Mouse (Mus musculus): Measurements from ENCODE around the gene Hand2. TPM values are rescaled to one million over a fixed set of nuclear protein-coding genes. Genes with fewer than 3 reads are reported as not detected.

Gene Hand2
- polyA plus RNA-seq, 1 experiment from 2014 or later, result 17.9 TPM

DNA sequence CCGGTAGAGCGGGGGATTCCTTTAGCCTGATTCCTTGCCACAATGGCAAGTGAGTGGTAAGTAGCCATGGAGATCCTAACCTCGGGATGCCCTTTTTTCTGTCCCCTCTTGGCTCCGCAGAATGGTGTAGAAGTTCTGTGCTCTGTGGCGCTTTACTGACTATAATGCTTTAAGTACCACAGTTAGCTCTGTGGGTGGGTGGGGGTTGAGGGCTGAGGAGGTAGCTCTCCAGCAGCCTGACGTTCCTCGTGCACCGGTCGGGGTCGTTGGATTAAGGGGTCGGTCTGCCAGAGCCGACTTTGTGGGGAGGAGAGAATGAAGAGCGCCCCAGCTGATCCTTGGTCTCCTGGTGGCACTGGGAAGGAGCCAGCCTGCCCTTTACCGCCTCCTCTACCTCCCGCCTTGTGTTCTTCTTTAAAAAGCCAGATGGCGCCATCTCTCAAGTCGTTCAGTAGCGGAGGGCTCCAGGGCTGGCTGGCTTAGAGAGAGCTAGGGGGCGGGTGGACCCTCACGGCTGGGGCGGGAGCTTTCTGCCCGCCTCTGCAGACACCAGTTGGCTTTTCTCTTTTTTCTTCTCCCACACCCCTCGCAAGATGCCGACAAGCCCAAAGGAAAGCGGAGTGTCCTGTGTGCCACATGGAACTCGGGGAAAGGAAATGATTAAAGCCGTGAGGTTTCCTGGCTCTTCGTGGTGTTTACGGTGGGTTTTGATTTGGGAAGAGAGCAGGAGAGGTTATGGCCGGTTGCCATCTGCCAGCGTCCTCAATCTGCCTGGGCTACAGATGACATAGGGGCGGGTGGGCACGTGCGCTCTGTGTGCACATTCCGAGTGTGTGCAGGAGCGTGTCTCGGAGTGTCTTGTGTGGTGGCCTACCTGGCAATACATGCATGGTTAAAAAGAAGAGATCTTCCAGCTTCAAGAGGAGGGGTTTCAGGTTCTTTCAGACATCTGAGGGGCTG lies 32.8 kb downstream of the Hand2 start:
- no peaks in the 10 kb centered on the region for H3K36me3 ChIP-seq (ENCODE audit: control insufficient read depth, insufficient read depth, low read length)
- H3K9me3 ChIP-seq (replicated peaks; ENCODE audit: control insufficient read depth, low read length), result no peaks in the 10 kb centered on the region
- peak; percentile 88 for ATAC-seq (replicated peaks; ENCODE audit: insufficient number of reproducible peaks, low FRiP score, low TSS enrichment)
- H3K4me1 ChIP-seq (ENCODE audit: control insufficient read depth, insufficient read depth, low read length), result peaks cover 17% of the 10 kb centered on the region; the same call in 1 of the 2 replicates
- peak overlapping the region; percentile 78 for H3K4me2 ChIP-seq
- 3% methylated on average over 37 of the region's 37 CpGs for WGBS (ENCODE audit: insufficient replicate concordance)
- peak overlapping the region; percentile 78 for H3K9ac ChIP-seq (ENCODE audit: low read depth, low read length)
- H3K27me3 ChIP-seq (ENCODE audit: control insufficient read depth, insufficient read depth, low read length), result no peaks in the 10 kb centered on the region
- H3K4me3 ChIP-seq (ENCODE audit: low read depth, low read length), result peak overlapping the region; percentile 57
- H3K27ac ChIP-seq (ENCODE audit: low read depth, low read length), result peak overlapping the region; percentile 74

DNA sequence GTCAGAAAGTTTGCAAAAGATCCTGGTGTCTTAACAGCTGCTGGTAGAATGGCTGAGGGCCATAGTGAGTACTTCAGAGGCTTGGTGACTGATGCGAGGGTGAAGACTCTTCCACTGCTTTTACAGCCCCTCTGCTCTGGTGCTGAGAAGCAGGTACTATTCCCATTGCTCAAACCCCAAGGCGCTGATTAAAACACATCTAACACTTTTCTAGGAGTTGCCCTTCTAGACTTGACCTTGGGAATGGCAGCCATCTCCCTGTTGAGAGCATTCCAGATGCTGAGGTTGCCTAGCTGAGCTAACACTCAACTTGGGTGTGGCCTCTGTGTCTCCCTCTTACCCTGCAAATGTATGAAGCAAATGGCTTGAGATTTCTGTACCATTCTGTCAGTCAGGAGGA lies 34.1 kb downstream of the Hand2 start:
- H3K9ac ChIP-seq (ENCODE audit: low read depth, low read length), result 0 out of 2 replicates have a peak overlapping the region, but pooled peaks have one; percentile 22
- no peaks in the 10 kb centered on the region for H3K27me3 ChIP-seq (ENCODE audit: control insufficient read depth, insufficient read depth, low read length)
- no peak overlapping the region for H3K27ac ChIP-seq (ENCODE audit: low read depth, low read length)
- H3K4me3 ChIP-seq (ENCODE audit: low read depth, low read length), result peak overlapping the region; percentile 16; the same call in 1 of the 2 replicates
- no peaks in the 10 kb centered on the region for H3K36me3 ChIP-seq (ENCODE audit: control insufficient read depth, insufficient read depth, low read length)
- ATAC-seq (replicated peaks; ENCODE audit: insufficient number of reproducible peaks, low FRiP score, low TSS enrichment), result no peak
- H3K4me1 ChIP-seq (ENCODE audit: control insufficient read depth, insufficient read depth, low read length), result peaks cover 9% of the 10 kb centered on the region; the same call in 1 of the 2 replicates
- peak overlapping the region; percentile 40 for H3K4me2 ChIP-seq
- WGBS (ENCODE audit: insufficient replicate concordance), result 59% methylated on average over 2 of the region's 2 CpGs
- no peaks in the 10 kb centered on the region for H3K9me3 ChIP-seq (replicated peaks; ENCODE audit: control insufficient read depth, low read length)

DNA sequence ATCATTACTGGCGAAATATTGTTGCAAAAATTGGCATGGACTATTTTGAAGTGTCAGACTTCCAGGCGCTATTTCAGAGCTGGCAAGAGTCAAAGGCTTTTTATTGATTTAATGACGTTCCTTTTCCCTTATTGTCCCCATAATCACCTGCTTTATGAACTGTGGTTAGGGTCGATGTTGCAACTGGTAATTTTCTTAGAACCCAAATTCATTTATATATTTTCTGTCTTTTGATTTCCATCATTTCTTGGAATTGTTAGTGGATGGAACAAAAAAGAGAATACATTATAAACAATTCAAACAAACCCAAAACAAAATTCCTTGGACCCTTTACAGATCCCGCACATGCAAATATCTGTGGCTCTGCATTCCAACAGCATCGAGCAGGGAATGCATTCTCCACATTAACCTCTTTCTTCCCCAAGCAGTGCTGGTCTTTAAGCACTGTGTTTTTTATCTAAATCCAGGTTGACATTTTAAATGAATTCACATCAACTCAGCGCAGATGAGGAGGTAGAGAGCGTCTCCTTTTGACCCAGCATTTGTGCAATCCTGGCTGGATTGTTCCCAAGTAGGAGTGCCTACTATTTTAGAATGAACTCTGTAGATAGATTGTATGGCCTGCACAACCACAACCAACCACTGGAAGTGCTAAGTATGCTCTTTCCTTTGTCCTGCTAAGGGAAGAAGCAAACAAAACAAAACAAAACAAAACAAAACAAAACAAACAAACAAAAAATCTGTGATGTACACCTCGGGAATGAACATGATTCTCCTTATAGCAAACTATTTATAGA lies 35.9 kb downstream of the Hand2 start:
- H3K27me3 ChIP-seq (ENCODE audit: control insufficient read depth, insufficient read depth, low read length), result no peaks in the 10 kb centered on the region
- 0 out of 2 replicates have a peak overlapping the region, but pooled peaks have one; percentile 22 for H3K27ac ChIP-seq (ENCODE audit: low read depth, low read length)
- H3K4me3 ChIP-seq (ENCODE audit: low read depth, low read length), result no peak overlapping the region
- 60% methylated on average over 9 of the region's 9 CpGs for WGBS (ENCODE audit: insufficient replicate concordance)
- H3K9ac ChIP-seq (ENCODE audit: low read depth, low read length), result no peak overlapping the region
- no peaks in the 10 kb centered on the region for H3K36me3 ChIP-seq (ENCODE audit: control insufficient read depth, insufficient read depth, low read length)
- H3K4me2 ChIP-seq, result no peak overlapping the region
- H3K9me3 ChIP-seq (replicated peaks; ENCODE audit: control insufficient read depth, low read length), result no peaks in the 10 kb centered on the region
- H3K4me1 ChIP-seq (ENCODE audit: control insufficient read depth, insufficient read depth, low read length), result peaks cover 11% of the 10 kb centered on the region
- ATAC-seq (replicated peaks; ENCODE audit: insufficient number of reproducible peaks, low FRiP score, low TSS enrichment), result no peak

DNA sequence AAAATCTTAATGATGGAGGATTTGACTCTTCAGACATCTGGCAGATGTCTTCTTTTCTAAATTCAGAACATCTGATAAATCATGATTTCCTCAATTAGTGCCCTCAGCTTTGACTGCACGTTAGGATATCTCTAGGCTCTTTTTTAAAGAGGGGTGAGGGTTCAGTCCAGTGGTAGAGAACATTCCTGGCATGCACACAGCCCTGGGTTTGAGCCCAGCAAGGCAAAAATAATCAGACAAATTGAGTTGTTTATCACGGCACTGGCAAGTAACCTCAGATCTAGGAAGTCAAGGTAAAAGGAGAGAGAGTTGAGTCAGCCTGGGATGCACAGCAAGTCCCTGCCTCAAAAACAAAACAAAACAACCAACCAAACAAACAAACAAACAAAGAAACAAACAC lies 39.7 kb downstream of the Hand2 start:
- peaks cover 6% of the 10 kb centered on the region; the same call in 1 of the 2 replicates for H3K4me1 ChIP-seq (ENCODE audit: control insufficient read depth, insufficient read depth, low read length)
- H3K27me3 ChIP-seq (ENCODE audit: control insufficient read depth, insufficient read depth, low read length), result no peaks in the 10 kb centered on the region
- no peaks in the 10 kb centered on the region for H3K9me3 ChIP-seq (replicated peaks; ENCODE audit: control insufficient read depth, low read length)
- no peak overlapping the region for H3K27ac ChIP-seq (ENCODE audit: low read depth, low read length)
- no peak for ATAC-seq (replicated peaks; ENCODE audit: insufficient number of reproducible peaks, low FRiP score, low TSS enrichment)
- 19% methylated on average over 2 of the region's 2 CpGs for WGBS (ENCODE audit: insufficient replicate concordance)
- no peak overlapping the region for H3K9ac ChIP-seq (ENCODE audit: low read depth, low read length)
- H3K4me3 ChIP-seq (ENCODE audit: low read depth, low read length), result no peak overlapping the region
- H3K36me3 ChIP-seq (ENCODE audit: control insufficient read depth, insufficient read depth, low read length), result no peaks in the 10 kb centered on the region
- H3K4me2 ChIP-seq, result no peak overlapping the region

DNA sequence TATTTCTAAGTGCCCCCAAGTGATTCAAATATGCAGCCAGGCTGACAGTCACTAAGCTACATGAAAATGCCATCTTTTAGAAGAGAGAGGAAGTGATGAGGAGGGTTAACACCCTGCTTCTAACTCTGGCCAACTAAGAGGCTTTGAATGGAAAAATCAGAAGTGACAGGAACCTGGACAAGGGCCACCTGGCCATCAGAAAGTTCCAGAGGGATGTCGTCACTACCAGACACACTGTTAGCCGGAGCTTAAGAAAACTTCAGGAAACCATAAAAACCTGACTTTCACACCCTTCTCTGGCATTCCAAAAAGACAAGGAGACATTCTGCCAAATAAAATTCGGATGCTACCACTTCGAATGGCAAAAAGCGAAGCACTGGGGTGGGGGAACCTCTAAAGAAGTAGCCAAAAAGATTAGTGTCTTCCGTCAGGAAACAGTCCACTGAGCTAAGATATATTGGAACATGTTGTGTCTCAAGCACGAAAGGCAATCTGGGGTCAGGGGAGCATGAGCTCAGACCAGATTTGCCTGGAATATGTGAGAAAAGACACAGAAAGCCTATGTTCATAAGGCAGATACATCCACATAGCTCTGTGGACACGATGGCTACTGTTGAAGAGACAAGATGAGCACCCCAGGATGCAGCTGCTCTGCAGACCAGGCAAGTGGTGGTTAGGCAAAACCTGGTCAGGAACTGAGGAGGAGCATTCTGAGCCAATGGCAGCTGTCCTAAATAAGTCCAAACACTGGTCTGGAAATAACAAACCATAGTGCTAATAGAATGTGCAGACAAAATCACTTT lies 40.4 kb downstream of the Hand2 start:
- Histone ChIP-seq H3K36me3 (ENCODE audit: control insufficient read depth, insufficient read depth, low read length) (no peaks in the 10 kb centered on the region), H3K4me2 (no peak overlapping the region)

DNA sequence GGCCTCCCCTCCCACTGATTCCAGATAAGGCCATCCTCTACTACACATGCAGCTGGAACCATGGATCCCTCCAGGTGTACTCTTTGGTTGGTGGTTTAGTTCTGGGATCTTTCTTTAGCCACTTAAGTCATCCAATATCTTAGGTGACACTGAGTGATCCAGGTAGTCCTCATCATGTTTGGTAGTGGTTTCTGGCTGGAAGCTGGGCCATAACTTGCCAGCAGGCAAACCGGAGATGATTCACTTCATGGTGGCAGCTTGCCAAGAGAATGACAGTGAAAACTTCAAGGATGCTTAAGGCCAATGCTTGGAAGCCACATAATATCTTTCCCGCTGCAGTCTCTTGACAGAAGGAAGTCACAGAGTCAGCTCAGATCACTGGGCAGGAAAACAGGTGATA lies 42.1 kb downstream of the Hand2 start:
- 46% methylated on average over 2 of the region's 2 CpGs for WGBS (ENCODE audit: insufficient replicate concordance)
- no peaks in the 10 kb centered on the region for H3K36me3 ChIP-seq (ENCODE audit: control insufficient read depth, insufficient read depth, low read length)
- no peak for ATAC-seq (replicated peaks; ENCODE audit: insufficient number of reproducible peaks, low FRiP score, low TSS enrichment)

More for the DNA sequence above, 40.4 kb downstream of the Hand2 start:
- Histone ChIP-seq H3K9me3 (replicated peaks; ENCODE audit: control insufficient read depth, low read length) (no peaks in the 10 kb centered on the region; the same call in 1 of the 2 replicates), H3K27me3 (ENCODE audit: control insufficient read depth, insufficient read depth, low read length) (no peaks in the 10 kb centered on the region), H3K27ac (ENCODE audit: low read depth, low read length) (0 out of 2 replicates have a peak overlapping the region, but pooled peaks have one; percentile 31), H3K4me1 (ENCODE audit: control insufficient read depth, insufficient read depth, low read length) (peaks cover 6% of the 10 kb centered on the region; the same call in 1 of the 2 replicates), H3K4me3 (ENCODE audit: low read depth, low read length) (no peak overlapping the region), H3K9ac (ENCODE audit: low read depth, low read length) (no peak overlapping the region)
- no peak for ATAC-seq (replicated peaks; ENCODE audit: insufficient number of reproducible peaks, low FRiP score, low TSS enrichment)
- WGBS (ENCODE audit: insufficient replicate concordance), result 45% methylated on average over 8 of the region's 8 CpGs

DNA sequence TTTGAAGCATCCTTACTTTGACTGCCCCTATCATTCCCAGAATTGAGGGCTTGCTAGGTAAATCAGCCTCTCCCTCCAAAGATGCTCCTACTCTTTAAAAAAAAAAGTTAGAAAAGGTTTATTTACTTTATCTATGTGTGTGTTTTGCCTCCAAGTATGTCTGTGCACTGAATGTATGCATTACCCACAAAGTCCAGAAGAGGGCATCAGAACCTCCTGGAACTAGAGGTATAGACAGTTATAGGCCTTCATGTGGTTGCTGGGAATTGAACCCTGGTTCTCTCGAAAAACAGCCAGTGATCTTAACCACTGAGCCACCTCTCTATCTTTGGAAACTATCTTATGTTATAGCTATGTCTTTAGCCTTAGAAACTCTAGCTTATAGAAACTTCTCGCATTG lies 53.3 kb downstream of the Hand2 start:
- H3K9me3 ChIP-seq (replicated peaks; ENCODE audit: control insufficient read depth, low read length), result no peaks in the 10 kb centered on the region
- H3K36me3 ChIP-seq (ENCODE audit: control insufficient read depth, insufficient read depth, low read length), result no peaks in the 10 kb centered on the region
- no peak overlapping the region for H3K4me3 ChIP-seq (ENCODE audit: low read depth, low read length)
- H3K9ac ChIP-seq (ENCODE audit: low read depth, low read length), result no peak overlapping the region
- H3K27me3 ChIP-seq (ENCODE audit: control insufficient read depth, insufficient read depth, low read length), result no peaks in the 10 kb centered on the region
- no peak overlapping the region for H3K27ac ChIP-seq (ENCODE audit: low read depth, low read length)
- no peak for ATAC-seq (replicated peaks; ENCODE audit: insufficient number of reproducible peaks, low FRiP score, low TSS enrichment)
- no peak overlapping the region for H3K4me2 ChIP-seq
- WGBS (ENCODE audit: insufficient replicate concordance), result 90% methylated on average over 2 of the region's 2 CpGs
- no peaks in the 10 kb centered on the region for H3K4me1 ChIP-seq (ENCODE audit: control insufficient read depth, insufficient read depth, low read length)

More for the DNA sequence above, 42.1 kb downstream of the Hand2 start:
- Histone ChIP-seq H3K27me3 (ENCODE audit: control insufficient read depth, insufficient read depth, low read length) (no peaks in the 10 kb centered on the region), H3K4me3 (ENCODE audit: low read depth, low read length) (no peak overlapping the region), H3K4me1 (ENCODE audit: control insufficient read depth, insufficient read depth, low read length) (peaks cover 6% of the 10 kb centered on the region; the same call in 1 of the 2 replicates), H3K9ac (ENCODE audit: low read depth, low read length) (no peak overlapping the region), H3K27ac (ENCODE audit: low read depth, low read length) (no peak overlapping the region), H3K9me3 (replicated peaks; ENCODE audit: control insufficient read depth, low read length) (no peaks in the 10 kb centered on the region; the same call in 1 of the 2 replicates), H3K4me2 (no peak overlapping the region)
